Mouse (Mus musculus) layer of hippocampus, adult 8-10 months (tissue): ENCODE data around the gene Abcc5. TPM values are rescaled to one million over a fixed set of nuclear protein-coding genes. Genes with fewer than 3 reads are reported as not detected.
"Not testable (repeated sequence)": the region's sequence is repeated elsewhere in the genome, so short reads cannot be mapped to it uniquely, and the experiment has no call there.

Experiments
- DNase-seq, 2 experiments: peaks; one replicate each; pipeline ENCODE4 v3.0.0; 2022; ENCODE audit warnings: low spot score in 2 of 2
- total RNA-seq, 4 experiments: library from RNA; stranded (reverse); gene quantifications; 2 replicates each; pipeline ENCODE4 v1.2.4; 2022

Gene Abcc5
- total RNA-seq, 4 experiments from 2014 or later: 202 to 301 (median 225) TPM

DNA sequence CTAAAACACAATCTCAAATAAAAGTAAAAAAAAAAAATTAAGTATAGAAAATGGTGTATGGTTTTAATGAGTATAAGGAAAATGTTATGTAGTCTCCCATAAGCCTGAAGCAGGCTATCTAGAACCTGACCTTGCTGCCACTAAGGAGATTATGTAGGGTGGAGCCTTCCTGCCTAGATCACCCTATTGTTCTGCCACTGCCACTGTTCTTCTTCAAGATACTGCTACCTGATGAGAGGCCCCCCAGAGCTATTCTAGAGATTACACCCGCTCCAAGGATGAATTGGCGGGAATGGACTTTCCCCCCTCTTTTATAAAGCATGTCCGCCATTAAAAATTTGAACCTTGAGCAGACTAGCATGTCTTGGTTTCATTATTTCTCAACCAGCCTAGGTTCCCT is 64.7 kb downstream of the Abcc5 start:
- DNase-seq: not testable (repeated sequence)

DNA sequence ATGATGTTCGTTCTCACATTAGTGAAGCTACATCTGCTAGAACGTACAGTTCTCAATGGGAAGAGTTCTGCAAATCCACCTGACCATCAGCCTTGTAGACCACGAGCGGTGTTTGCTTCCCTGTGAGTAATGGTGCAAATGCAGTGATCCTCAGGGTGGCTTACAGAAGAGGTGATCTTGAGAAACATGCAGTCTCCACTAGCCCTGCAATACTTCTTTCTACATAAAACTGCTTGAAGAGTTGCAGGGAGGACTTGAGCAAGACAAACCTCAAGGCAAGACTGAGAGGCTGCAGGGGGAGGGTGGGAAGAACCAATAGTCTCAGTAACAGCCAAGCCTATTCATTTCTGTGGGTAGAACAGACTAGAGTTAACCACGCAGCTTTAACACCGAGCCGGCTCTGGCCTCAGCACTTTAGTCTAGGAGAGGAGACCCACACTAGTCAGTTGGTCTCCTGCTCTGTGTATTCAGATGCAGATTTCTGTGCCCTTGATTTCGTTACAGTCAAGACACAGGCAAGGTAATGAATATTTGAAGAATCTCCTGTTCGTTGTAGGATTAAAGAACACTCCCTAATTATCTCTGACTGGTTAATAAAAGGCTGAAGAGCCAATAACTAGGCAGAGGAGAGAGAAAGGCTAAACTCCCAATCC is 66.4 kb downstream of the Abcc5 start:
- DNase-seq: no peak

DNA sequence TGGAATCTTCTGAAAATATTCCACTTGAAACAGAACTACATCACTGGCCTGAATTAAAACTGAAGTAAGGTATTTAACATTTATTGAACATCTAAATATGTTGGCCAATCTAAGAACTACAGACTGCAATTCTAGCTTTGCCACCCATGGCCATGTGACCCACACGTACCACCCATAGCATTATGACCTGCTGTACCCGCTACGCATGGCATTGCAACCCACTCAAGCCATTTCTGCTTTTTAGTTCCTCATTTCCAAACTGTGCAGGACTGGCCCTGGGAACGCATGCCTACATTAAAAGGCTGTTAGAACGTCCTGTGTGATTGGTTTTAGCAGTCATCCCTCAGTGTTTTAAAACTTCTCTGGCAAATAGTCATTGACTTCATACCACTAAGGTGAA is 68.4 kb downstream of the Abcc5 start:
- DNase-seq: no peak

DNA sequence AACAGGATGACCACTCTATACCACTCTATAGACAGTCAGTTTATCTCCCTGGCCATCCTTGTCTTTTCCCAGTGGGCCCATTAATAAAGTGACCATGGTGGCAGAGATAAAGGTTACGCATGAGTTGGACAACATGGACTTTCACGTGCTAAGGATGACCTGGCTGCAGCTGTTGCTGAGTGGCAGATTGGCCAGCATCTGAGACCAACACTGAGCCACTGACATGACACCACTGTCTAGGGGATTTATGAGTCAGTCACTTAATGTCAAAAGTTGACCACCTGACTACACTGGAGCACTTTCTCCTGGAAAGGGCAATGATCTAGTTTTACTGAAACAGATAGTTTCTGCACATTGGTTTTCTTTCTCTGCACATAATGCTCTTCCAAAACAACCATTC is 71.4 kb downstream of the Abcc5 start:
- DNase-seq: no peak

DNA sequence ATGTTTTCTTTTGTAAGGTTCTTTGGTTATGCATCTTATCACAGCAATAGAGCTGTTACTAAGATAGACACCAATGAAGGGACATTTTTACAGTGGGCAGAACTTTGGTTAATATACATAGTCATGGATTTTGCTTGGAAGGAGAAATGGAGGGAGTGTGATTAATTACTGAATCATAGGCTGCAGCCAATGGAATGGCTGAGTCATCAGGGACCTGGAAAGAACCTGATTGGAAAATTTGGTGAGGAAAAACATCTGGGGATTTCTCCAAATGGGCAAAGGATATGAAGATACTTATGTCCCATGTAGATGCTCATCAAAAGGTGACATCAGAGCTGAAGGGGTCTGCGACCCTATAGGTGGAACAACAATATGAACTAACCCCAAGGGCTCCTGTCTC is 72.2 kb downstream of the Abcc5 start:
- DNase-seq: no peak

DNA sequence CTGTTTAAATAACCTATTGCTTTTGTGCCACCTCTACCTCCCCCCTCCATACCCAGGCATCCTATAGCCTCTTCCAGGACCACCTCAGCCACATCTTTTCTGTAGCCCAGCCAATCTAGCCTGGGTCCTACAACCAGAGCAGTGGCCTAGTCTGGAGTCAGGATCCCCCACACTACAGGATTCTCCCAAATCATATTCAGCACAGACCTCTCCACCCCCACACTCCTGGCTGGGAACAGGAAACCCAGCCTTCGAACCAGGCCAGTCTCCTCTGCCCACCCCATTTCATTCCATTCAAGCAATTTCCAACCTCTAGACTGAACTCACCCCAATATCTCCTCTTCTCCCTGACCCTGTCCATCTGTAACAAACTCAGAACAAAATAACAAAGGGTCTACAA is 80.7 kb downstream of the Abcc5 start:
- no peak for DNase-seq

DNA sequence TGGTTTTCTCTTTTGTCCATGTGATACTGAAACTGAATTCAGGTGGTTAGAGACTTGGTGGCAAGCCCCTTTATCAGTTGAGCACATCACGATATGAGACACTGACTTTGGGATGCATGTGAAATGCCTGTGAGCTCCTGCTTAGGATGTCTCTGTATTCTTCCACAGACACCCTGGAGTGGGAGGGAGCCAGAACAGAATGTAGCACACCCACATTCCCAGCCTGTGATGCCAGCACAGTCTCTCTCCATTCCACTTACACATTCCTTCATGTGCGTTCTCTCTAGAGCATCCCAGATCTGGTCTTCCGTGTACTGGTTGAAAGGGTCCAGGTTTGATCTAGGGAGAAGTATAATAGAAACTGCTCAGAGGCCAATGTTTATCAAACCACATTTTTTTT is 87.6 kb downstream of the Abcc5 start:
- DNase-seq: peak; percentile 59 to 72

DNA sequence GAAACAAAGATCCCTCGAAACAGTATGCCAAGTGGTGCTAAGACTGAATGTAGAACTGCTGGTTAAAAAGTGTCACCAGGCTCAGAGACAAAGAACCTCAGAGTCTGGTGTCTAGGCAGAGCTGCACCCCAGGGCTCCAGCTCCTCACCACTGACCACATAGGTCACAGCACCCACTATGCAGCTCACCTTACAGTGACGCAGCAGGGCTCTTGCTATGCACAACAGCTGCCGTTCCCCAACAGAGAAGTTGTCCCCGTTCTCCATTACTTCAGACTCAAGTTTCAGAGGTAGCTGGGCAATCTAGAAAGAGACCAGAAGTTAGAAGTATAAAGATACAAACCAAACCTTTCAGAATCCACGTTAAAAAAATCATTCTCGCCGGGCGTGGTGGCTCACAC is 91.3 kb downstream of the Abcc5 start:
- DNase-seq: no peak

DNA sequence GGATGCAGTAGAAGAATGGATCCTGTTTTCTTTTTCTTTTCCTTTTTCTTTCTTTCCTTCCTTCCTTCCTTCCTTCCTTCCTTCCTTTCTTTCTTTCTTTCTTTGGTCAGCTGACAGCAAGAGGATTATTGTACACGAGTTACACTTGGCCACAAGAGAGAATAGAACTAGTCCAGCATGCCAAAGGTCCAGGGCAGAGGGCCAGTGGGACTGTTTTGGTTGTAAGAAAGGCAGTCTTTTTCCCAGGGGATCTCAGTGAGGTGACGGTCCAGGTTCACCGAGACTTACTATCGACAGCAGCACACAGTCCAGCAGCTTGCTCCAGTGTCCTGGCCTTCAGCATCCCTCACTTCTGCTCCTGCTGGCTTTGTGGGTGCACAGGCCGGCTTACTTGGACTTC is 97.9 kb downstream of the Abcc5 start:
- no peak for DNase-seq

DNA sequence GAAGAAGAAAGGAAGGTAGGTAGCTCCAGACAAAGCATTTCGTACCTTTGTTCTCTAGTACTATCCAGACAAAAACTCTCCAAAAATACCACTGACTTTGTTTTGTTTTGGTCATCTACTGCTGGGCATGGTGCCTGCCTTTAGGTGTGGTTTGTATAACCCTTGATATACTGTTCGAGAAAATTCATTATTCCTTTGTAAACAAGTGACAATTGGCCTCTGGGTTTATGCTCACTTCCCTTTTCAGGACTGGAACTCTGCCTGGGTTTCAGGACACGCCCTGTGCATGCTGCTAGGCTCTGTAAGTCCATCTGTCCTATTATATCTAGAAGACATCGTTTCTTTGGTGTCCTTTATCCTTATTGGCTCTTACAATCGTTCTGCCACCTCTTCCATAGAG is 100.9 kb downstream of the Abcc5 start, which contains the start of gene Cyp2ab1:
Gene Cyp2ab1, minus strand, starts transcription at position 119 of the 400 bp plus-strand sequence.
- DNase-seq: no peak

DNA sequence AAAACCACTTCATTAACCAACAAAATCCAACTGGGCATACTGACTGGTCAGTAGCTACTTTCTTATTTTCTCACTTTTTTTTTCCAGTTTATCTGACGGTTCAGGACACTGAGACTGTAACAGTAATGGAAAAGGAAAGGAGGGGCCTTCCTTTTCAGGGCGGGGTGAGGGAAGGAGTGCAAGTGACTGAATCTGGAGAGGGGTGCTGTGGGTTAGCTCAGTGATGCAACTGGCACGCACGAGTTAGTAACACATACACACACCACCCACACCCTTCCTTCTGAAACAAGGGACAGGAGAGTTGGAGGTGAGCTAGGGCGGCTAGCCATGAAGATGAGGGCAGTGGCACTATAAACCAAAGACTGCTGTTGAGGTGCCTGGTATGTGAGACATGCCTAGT is 102.3 kb downstream of the Abcc5 start:
- no peak for DNase-seq

DNA sequence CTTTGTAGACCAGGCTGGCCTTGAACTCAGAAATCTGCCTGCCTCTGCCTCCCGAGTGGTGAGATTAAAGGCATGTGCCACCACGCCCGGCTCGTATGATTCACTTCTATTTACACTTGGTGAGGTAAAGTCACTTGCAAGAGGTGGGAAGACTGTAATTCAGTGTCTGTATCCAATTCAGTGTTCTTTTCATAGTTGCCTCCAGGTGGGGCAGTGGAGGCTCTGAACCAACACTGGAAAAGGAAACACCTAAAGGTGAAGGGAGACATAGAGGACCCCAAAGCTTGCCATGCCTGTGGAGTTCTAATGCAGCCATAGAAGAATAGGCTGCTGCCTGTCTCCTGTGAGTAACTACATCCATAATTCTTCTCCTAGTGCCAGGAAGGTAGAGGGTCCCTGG is 103.9 kb downstream of the Abcc5 start:
- no peak for DNase-seq

DNA sequence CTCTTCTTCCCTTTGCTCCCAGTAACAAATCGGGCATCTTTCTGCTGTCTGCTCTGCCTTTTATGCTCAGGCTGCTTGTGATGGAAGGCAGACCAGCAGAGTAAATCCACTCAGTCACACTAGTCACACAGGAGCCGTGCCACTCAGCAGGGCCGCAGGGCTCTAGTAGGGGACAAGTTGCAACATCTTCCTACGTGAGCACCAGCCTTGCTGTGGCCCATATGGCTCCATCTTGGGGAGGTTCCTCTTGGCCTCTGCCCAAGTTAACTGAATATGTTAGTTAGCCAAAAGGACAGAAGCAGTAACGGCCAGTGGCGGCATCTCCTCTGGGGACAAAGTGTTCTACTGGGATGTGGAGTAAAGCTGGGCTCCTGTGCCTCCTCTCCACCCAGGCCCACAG is 109.4 kb downstream of the Abcc5 start:
- no peak for DNase-seq

DNA sequence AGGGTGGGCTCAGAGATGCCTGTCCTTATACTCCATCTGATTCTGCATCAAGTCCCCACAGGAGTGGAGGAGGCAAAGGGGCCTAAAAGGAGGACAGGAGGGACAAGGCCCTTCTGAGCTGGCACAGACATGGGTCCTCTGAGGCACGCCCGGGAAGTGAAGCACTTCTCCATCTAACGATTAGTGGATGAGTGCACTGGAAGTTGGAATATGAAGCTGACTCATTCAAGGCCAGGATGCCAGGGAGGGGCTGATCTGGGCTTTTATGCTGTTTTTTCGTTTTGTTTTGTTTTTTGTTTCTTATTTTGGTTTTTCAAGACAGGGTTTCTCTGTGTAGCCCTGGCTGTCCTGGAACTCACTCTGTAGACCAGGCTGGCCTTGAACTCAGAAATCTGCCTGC is 110.9 kb downstream of the Abcc5 start:
- DNase-seq: no peak

DNA sequence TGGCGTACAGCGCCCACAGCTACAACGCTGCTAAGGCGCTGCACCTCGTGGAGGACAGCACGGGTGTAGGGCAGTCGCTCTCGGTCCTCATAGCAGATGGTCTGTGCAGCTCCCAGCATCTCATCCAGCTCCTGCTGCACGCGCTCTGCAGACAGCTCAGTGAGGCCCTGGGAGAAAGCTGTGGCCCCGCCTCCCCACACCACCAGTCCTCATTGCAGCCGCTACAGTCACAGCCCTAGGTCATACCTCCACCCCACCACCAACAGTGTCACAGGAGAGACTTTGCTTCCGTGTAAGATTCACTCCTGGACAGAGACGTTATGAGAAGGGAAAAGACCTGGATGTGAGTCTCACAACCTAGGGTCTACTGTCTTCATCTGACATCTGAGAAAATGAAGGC is 113.9 kb downstream of the Abcc5 start:
- no peak for DNase-seq

DNA sequence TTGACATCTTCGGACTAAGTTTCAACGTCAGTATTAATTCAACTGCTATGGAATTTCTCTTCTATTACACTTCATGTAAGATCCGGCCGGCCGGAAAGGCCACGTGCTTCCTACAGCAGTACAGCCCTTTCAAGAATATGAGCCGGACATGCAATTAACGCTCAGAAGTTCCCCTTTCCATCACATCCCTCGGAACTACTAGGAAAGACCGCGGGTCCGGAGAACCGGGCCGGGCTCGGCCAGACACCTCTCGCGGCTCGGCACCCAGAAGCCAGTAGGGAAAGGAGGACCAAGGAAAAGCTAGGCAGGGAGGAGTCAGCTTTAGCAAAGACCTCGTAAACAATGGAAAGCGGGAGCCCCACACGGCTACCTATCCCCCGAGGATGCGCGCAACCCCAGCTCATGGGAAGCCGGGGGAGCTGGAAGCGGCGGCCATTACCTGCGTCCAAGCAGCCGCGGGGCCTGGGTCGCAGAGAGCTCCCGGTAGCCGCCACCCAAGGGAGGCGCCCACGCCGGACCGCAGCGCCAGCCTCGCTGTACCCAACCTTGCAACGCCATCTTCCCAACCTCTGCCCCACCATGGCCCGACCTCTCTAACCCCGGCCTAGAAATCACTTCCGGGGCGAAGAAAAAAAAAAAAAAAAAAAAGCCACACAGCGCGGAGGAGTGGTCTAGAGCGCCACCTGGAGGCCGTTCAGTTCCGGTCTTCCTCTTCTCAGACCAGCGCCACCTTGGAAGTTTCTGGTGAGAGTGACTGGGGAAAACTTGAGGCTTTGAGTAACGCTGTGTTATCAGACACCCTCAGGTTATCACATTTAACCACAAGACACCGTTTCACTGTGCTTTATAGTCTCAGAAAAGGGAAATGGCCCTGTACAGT is 124.2 kb downstream of the Abcc5 start, which contains the start of gene Parl:
Gene Parl, minus strand, starts transcription at position 618 of the 880 bp plus-strand sequence.
- peak; percentile 40 to 71 for DNase-seq

DNA sequence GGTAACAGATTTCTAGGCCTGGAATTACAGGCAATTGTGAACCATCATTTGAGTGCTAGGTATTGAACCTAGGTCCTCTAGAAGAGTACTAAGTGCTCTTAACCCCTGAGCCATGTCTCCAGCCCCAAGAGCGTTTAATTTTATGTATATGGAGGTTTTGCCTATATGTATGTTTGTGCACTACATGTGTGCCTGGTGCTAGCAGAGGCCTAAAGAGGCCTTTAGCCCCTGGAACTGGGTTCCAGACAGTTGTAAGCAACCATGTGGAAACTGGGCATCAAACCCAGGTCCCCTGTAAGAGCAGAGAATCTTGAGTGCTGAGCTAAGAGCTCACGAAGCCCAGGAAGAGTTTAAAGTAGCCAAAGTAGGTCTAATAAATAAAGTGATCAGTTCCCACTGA is 126.1 kb downstream of the Abcc5 start:
- no peak for DNase-seq

Other genes with a start within 250 kb of the Abcc5 start
- 10 to 100 TPM; 27.2 to 36.7 (median 29.8) TPM for gene Map6d1, start 185.0 kb downstream of the Abcc5 start, total RNA-seq
- 10 to 100 TPM; 52.2 to 73.7 (median 58.0) TPM for gene Parl, start 124.0 kb downstream of the Abcc5 start, total RNA-seq
- not detected for gene Cyp2ab1, start 101.0 kb downstream of the Abcc5 start, total RNA-seq
- 10 to 100 TPM; 48.2 to 57.6 (median 55.7) TPM for gene Eif2b5, start 72.4 kb upstream of the Abcc5 start, total RNA-seq
- gene Dvl3, start 90.6 kb upstream of the Abcc5 start, total RNA-seq: 10 to 100 TPM; 50.2 to 61.7 (median 53.6) TPM
- gene Ap2m1, start 109.1 kb upstream of the Abcc5 start, total RNA-seq: 100 to 1,000 TPM; 669 to 728 (median 710) TPM
- 100 to 1,000 TPM in 2 of 4 experiments, 10 to 100 TPM in 2; 90.6 to 109 (median 98.4) TPM for gene Abcf3, start 122.2 kb upstream of the Abcc5 start, total RNA-seq
- gene Vwa5b2, start 163.1 kb upstream of the Abcc5 start, total RNA-seq: 10 to 100 TPM; 35.1 to 40.2 (median 37.2) TPM
- gene Eef1akmt4, start 185.2 kb upstream of the Abcc5 start, total RNA-seq: 1 to 10 TPM; 2.1 to 3.3 (median 2.8) TPM
- gene Gm49333, start 185.2 kb upstream of the Abcc5 start, total RNA-seq: not detected
- gene Alg3, start 185.3 kb upstream of the Abcc5 start, total RNA-seq: 10 to 100 TPM; 10.9 to 15.6 (median 11.9) TPM
- gene Camk2n2, start 194.9 kb upstream of the Abcc5 start, total RNA-seq: 10 to 100 TPM; 84.3 to 94.8 (median 91.1) TPM
- gene Ece2, start 203.4 kb upstream of the Abcc5 start, total RNA-seq: 10 to 100 TPM; 31.2 to 43.5 (median 34.1) TPM
- gene Psmd2, start 225.3 kb upstream of the Abcc5 start, total RNA-seq: 100 to 1,000 TPM; 222 to 231 (median 228) TPM
- 100 to 1,000 TPM; 273 to 282 (median 281) TPM for gene Eif4g1, start 241.9 kb upstream of the Abcc5 start, total RNA-seq